Mouse (Mus musculus) monocyte, adult 2 months (primary cell): ENCODE data around the gene Sox5.
A peak's percentile ranks its signal among the peaks of the same experiment; 100 is the strongest.

Experiments used
- DNase-seq, 2 experiments: peaks; one replicate each; pipeline ENCODE4 v3.0.0; 2022; ENCODE audit warnings: low spot score in 2 of 2, low read depth in 1 of 2

Sox5 gene

DNA sequence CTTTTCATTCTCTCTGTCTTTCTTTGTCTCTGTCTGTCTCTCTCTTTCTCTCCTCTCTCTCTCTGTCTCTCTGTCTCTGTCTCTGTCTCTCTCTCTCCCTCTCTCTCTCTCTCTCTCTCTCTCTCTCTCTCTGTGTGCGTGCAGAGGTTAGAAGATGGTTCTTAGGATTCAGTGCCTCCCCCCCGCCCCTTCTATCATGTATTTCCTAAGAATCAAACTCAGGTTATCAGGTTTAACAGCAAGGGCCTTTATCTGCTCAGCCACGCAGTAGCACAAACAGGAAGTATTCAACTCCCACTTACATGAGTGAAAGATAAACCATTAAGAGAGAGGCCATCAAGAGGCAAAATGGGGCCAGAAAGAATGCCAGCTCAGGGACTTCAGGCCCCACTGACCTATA, 913.0 kb downstream of the Sox5 start:
- DNase-seq, result no peak

DNA sequence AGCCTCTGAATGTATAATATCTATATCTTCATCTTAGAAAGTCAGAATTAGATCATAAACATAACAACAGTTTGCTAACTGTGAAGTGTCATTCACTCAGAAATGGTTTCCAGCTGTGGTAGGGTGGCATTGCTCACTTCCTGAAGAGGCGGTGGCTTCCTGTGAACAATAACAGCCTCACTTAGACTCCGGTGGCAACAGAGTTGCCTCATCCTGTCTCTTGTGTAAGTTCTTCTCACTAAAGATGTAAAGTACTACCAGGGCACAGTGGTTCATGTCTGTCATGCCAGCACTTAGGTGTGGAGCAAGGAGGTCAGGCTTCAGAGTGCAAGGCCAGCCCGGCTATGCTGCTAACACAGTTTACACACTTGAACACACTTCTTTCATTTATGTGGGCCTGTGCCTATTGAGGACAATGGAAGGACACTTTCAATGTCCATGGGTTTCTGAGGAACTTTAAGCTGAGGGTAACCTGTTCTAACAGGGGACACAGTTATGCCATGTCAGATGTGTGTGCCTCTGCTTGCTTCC, 913.6 kb downstream of the Sox5 start:
- DNase-seq, result peak; percentile 6 to 23

DNA sequence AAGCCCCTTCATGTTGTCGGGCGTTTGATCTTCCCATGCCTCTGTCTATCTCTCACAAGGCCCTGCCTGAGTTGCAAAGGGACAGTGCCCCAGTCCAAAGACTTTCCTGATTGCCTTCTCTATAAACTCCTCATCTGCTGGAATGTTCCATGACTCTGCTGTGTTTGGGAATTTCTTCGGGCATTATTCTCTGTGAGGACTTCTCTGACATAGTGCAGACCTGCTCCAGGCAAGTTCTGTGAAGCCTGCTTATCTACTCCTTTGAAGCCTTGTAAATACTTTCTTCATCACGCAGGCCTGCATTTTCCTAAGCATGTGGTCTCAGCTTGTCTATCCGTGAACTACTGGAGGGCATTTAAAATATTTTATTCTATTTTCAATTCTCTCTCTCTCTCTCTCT, 914.7 kb downstream of the Sox5 start:
- no peak for DNase-seq

DNA sequence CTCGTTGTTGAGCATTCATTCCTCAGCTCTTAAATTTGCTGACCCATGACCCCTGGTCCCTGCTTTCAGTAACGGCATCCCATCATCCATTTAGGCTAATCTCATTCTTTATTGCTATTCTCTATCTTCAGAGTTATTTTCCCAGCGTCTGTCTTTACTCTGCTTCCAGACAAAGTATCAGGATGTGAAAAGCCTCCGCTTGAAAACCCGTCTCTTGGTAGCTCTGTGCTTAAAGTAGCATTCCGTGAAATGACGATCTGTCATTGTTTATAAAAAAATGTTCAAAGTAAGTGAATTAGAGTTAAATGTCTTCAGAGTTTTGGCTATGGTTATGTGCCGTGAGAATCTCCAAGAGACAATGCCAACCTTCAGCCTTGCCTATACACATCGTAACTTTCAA, 915.2 kb downstream of the Sox5 start:
- no peak for DNase-seq

DNA sequence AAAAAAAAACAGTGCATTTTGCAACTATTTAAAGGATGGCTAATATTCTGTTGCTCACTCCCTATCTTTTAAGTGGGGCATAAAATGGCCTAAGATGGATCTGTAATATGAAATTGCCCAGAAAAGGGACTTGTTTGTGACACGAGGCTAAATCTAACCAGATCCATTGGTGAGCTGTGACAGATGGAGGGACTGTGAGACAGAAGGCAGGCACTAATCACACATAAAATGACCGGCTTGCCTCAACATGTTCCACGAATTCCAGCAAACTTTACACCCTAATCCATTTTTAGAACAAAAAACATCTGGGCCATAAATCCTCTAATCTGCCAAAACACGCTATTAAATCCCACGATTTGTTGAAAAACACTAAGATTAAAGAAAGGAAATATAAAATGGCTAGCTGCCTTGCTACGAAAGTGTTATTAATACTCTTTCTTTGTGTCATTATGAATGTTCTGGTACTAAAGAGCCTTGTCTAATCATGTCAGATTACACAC, 919.1 kb downstream of the Sox5 start:
- no peak for DNase-seq

DNA sequence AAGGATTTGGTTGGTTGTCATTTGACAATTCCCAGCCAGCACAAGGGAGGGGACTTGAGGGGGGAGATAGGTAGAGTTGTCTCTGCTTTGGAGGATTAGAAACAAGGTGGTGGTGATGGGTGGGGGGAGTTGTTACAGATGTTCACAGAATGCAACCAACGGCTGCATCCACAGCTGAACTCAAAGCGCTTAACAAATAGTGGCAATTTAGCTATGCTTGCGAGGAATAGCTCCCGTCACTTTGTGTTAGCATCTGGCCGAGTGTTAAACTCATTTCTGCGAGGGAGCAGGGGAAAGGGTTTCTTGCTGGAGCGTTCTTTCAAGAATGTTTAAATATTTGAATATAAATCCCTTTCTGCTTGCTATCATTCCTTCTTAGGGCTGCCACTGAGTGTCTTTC, 921.7 kb downstream of the Sox5 start:
- DNase-seq, result no peak

DNA sequence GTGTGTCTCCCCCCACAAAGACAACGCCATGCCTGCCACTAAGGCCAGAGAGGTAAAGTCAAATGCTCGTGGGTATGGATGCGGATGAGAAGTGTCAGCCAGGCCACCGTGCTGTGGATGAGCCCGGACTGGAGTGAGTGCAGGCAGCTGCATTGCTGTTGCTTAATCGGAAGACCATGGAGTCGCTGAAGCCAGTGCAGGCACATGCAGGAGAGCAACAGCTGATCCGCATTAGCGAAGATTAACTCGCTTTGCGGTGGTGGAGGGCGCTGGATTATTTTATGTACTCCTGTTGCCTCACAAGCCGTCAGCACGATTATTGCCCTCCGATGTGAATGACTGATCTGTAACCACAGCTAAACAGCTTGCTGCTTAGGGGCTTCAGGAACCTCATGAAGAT, 922.2 kb downstream of the Sox5 start:
- no peak for DNase-seq

DNA sequence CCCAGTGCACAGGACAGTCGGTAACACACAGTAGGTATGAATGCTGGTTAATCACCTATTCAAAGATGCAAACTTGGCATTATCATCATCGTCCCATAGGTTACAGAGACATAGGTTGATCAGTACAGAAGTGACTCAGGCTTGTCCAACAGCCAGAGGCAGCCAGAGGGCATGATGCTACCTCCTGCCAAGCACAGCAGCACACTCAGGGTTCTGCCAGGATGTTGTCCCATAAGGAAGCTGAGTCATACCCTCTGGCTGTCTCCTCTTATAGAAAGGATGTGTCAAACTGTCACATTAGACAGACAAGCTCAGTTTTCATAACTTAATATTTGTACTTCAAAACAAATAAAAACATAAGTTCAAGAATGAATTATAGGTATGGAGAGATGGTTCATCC, 923.2 kb downstream of the Sox5 start:
- DNase-seq, result no peak

DNA sequence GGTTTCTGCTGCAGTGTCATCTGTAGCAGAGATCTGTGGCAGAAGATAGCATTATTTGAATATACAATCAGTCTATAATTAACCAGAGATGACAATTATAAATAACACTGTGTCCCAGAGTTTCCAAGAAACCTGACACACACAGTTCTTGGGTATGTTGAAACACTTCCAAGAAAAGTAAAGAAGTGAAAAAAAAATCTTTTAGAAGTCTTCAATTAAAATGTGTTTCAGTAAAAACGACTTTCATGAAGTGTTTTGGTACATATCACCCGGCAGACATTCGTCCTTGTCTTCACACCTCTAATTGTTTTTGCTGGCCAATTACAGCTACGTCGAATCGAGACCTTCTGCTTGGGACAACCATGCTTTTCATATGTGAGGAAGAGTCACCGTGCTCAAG, 924.4 kb downstream of the Sox5 start:
- no peak for DNase-seq

DNA sequence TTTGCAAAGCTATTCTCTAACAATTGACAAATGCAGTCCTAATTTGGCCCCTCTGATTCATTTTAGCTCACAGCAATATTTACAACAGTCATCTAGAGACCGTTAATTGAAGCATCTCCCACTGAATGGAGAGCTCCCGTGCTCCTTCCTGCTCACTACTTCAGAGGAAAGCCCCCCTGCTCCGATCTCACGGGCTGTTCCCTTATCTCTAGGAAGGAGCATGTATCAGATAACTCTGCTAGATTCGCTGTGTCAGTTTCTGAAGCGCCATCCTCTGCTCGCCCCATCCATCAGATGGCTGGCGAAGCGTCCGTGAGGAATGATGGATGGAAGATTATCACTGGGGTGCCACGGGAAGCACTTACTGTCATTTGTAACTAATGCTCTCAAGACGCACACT, 926.4 kb downstream of the Sox5 start:
- no peak for DNase-seq

DNA sequence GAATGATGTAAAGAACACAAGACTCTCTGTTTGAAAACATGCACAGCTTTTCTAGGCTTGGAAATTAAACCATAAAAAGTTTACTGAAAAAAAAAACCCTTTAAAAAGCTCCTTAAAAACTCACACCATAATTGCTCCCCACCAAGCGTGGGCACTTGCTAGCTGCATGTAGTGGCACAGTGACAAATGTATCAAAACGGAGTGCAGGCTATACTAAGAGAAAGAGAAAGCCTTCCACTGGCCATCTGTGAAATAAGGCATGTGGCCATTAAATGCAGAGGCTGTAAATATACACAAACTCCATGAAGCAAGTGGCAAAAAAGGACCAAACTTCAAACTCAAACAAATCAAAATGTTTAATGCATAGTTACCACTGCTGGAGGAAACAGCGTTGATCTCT, 927.7 kb downstream of the Sox5 start:
- DNase-seq, result no peak

DNA sequence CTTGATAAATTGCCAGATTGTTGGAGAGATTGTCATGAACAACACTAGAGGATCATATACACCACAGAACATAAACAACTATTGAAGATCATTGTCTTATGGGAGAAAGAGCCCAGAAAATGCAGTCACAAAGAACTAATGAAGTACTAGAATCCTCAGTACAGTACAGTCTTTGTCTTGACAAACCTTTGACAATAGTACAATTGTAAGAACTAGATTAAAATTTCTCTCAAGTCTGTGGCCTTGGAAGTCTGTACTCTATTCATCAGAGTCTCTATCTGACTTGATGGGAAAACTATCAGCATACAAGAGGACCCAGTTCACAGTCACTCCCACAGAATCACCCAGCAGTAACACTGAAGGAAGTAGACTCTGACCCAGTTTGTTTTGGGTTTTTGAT, 936.0 kb downstream of the Sox5 start:
- DNase-seq, result no peak

DNA sequence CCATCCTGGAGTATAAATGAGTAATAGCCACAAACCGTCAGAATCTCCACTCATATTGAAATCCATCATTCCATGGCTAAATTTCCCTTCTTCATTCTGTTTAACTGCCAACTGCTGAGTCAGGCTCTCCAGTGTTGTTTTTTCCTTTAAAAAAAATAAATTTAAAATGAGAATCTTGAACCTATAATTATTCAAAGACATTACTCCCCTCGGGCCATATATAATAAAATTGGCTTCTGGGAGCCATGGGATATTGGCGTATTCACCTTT, 937.1 kb downstream of the Sox5 start:
- DNase-seq, result no peak

DNA sequence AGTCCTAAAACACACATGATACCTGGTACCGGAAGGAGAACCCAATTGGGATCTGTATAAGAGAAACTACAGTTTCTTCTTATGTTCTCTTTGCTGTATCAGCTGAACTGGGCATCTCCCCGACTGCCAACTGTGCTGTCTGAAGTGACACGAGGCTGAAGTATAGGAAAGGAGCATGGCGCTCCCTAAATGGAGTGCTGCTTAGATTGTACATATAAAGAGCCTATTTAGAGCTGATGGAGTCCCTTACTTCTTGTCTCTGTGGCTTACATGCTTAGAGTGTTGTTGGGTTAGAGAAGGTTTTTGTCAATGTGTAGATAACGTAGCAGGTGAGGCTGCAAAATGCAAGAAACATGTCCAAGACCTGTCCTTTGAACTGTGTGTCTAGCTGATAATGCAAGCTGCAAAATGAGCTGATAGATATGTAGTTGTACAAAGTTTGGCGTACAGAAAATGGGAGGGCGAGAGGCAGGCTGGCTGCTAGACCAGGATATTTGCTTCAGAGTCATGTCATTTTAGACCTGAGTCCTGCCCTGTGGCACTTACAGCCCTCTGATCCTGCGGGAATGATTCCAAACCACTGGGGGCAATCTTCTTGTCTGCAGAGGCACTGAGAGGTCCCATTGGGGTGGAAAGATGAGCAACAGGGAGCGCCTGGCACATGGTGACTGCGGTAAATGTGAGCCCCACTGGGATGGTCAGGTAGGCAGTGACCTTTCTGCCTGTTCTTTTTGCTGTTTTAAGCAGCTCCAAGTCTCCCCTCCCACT, 937.7 kb downstream of the Sox5 start:
- no peak for DNase-seq

DNA sequence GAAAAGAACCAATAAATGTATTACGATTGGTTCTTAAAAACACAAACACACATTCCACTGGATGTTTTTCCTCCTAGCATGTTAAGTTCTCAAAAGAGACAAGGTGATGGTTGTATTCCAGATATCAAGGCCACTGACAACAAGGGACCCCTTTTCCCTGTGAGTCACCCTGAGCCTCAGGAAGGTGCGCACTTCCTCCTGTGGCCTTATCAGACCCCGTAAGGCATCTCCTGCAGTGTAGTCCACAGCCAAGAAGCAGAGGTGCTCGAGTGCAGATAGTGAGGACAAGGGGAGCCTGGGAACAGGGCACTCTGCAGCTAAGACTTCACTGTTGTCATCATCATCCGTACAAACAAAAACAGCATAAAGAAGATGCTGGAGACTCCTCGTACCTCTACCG, 939.8 kb downstream of the Sox5 start:
- no peak for DNase-seq

DNA sequence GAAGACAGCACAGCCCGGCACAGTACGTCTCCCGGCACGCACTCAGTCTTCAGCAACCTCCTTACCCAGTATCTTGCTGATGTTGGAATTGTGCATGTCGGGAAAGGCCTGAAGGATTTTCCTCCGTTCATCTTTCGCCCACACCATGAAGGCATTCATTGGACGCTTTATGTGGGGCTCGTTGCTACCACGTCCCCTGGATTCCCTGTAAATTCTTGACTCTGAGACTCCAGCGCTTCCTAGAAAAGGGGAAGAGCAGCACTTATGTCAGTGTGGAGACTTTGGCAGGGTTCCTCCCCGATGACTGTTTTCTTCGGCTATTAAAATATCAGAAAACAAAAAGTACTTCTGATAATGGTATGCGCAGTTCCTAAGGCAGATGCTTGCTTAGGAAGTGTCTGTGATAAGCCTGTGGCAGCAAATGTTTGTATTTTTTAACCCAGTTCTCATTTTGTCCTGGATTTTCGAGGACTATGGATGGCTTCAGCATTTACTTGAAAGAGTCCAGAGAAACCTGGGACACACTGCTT, 940.6 kb downstream of the Sox5 start:
- DNase-seq, result no peak

DNA sequence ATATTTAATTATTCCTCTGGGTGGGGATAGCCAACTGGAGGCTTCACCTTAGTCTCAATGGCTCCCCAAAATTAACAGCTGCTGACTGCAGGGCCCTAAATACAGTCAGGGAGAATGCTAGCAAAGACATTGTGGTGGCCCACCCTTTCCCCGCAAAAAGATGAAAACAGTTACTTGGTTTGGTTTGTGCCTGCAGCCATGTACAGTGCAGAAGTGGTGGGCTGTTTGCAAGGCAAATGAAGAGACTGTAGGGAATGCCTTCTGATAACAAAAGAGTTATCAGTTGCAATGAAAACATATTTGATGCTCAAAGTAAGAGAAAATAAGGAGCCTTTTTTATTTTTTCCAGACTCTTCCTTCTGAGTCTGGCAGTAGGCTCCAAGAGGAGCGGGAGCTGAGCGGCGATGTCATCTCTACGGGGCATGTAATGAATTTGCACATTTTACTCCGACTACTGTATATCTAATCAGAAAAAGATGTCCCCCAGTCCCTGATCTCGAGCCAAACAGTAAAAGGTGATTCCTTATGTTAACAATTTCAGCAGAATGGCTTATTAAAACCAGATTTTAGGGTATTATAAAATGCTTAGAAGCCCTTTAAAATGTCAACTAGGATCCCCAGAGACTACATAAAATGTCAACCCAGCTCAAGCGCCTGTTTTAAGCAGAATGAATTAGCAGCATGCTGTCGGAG, 943.2 kb downstream of the Sox5 start:
- no peak for DNase-seq

DNA sequence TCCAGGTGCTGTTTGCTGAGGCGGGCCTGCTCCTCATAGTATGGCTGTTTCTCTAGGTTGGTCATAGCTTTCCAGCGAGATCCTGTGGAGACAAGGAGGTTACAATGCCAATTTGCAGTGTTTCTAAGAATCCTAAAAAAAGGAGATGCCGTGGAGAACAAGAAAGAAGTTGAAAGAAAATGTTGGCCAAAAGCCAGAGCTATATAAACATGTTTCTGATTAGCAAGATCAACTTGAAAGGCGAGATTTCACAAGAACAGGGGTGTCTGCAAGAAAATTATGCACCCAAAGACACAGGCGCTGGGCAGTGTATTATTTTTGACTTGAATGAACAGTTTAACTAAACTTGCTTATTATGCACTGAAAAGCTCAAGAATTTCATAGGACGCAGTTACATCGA, 946.4 kb downstream of the Sox5 start:
- DNase-seq, result no peak

DNA sequence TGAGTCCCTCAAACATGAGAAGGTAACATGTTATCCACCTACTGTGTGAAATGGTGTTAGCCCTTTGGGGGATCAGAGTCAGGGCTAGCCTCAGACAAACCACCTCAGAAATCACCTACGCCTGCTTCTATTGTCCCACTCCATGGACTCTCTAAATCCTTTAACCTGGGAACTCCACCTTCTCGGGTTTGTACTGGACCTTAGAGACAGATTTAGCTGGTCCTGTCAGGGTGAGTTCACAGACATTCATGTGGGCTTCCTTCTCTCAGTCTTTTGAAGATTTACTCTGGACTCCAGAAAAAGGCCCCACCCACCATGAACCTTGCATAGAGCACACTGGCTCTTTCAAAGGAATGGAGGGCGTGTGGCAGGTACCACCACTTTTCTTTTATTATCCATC, 947.8 kb downstream of the Sox5 start:
- no peak for DNase-seq

DNA sequence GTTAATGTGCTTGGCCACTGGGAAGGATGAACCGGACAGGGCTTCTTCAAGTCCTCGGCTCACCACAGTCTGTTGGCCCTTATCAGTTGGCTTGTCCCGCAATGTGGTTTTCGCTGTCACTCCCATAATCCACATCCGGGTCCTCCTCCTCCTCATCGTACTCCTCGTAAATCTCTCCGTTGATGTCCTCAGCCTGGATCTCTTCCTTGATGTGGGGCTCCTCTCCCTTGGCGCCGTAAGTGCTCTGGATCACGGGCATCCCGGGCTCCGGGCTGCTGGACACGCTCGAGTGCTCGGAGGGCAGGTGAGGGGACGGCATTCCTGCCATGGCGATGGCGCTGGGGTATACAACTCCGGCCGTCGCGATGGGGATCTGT, 948.6 kb downstream of the Sox5 start:
- DNase-seq, result no peak

DNA sequence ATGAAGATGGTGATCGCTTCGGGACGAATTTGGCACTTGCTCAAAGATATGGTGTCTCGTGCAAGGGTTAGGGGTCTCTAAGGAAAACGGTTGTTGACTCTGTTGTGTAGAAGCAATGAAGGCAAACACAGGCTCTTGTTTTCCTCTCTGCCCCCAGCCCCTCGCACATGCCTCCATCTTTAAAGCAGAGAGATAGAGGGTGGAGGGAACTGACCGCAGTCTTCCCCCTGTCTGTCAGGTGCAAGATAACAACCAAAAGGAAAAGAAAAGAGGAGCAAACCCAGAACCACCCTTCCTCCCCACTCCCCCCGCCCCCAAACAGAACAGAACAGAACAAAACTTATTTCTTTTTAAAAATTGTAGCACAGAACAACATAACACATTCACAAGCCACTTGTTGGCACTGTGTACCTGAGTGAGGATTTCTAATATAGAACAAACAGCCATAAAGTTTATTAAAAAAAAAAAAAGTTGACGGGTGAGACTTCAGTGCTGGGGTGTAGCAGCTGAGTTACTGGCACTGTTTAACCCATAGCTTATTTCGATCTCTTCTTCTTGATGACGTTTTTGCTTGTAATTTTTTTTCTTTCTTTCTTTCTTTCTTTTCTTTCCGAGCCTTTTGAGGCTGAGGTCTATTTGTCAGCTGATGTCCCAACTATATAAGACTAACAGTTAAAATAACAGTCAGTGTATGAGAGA, 949.1 kb downstream of the Sox5 start:
- no peak for DNase-seq

DNA sequence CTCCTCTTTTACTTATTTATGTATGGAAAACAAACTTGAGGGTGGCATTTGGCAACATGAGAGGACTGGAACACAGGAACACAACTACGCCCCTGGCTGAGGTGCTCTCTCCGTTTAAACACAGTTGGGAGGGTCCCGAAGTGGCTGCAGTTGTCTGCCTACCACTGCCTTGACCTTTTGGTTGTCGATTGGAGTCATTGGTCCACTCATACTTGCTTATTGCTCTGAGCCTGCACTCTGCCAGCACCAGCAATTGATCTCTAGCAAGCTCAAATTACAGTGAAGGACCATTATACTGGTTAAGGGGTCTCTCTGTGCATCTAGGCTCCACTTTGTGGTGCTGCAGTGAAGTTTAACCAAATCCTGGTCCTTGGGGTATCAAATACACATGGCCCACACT, 950.5 kb downstream of the Sox5 start:
- no peak for DNase-seq
